ENCODE assay signal across 20 mouse cellular contexts in genomic region chr5:139368638-139369320, GRCm38 (mm10). TPM values are rescaled to one million over a fixed set of nuclear protein-coding genes. Genes with fewer than 3 reads are reported as not detected.
A peak's percentile ranks its signal among the peaks of the same experiment; 100 is the strongest.
DNase-seq lines count a peak whose midpoint lies in the region; ATAC-seq and TF ChIP-seq lines count a peak whose summit lies in the region.
"Had no signal": no experiment of that assay in that cellular context is flagged by ENCODE, and none has a peak within 500 bp of the region (broad histone marks: within the 10 kb centered on the region; RNA-seq: fewer than 3 reads in every experiment).

No protein-coding gene starts in this region.

- peak; percentile 88 for DNase-seq in kidney, adult 11 months
- peak; percentile 84 to 87 for DNase-seq in kidney, adult 8-10 months
- DNase-seq in kidney, postnatal 14 days, result peak; percentile 84
- DNase-seq in lung, adult 2 months, result no peak
- no peak for DNase-seq in cerebellum, adult 2 months
- DNase-seq: cerebellum, adult 18-20 months; gastrocnemius, postnatal 36 days; lung, postnatal 4 days; thymus, postnatal 4 days had no signal

- no peaks in the 10 kb centered on the region for H3K27me3 ChIP-seq in kidney, embryonic 14.5 days (ENCODE audit: control insufficient read depth, insufficient read depth, low read length)
- no peaks in the 10 kb centered on the region for H3K27me3 ChIP-seq in liver, embryonic 16.5 days (ENCODE audit: control insufficient read depth, insufficient read depth, low read depth, low read length)
- no peaks in the 10 kb centered on the region for H3K27me3 ChIP-seq in cerebellum, adult 2 months (ENCODE audit: control insufficient read depth, insufficient read depth, low read length)
- H3K27me3 ChIP-seq: CH12.LX; limb, embryonic 12.5 days; lung, embryonic 15.5 days; neural tube, embryonic 13.5 days; stomach, embryonic 15.5 days had no signal

- TF ChIP-seq CTCF in lung, adult 2 months (IDR thresholded peaks at IDR 0.05; ENCODE audit: insufficient read depth, low read length), result no peak
- no peak for TF ChIP-seq CTCF in cerebellum, adult 2 months (IDR thresholded peaks at IDR 0.05; ENCODE audit: borderline replicate concordance, insufficient read depth, low read depth, low read length)

- WGBS in kidney, embryonic 14.5 days, result 74% methylated on average over 11 of the region's 11 CpGs
- 70% methylated on average over 11 of the region's 11 CpGs for WGBS in liver, embryonic 16.5 days (ENCODE audit: insufficient replicate concordance)
- 85% methylated on average over 11 of the region's 11 CpGs for WGBS in lung, adult 2 months
- WGBS in cerebellum, adult 2 months, result 58% methylated on average over 11 of the region's 11 CpGs

- H3K4me3 ChIP-seq in kidney, embryonic 14.5 days (ENCODE audit: low read length), result no peak overlapping the region
- no peak overlapping the region for H3K4me3 ChIP-seq in liver, embryonic 16.5 days (ENCODE audit: low read depth, low read length)
- H3K4me3 ChIP-seq in lung, adult 2 months (replicated peaks; ENCODE audit: extremely low read depth, low read depth, low read length), result no peak overlapping the region
- H3K4me3 ChIP-seq in cerebellum, adult 2 months (replicated peaks; ENCODE audit: insufficient read depth, low read depth, low read length), result no peak overlapping the region
- H3K4me3 ChIP-seq: forebrain, embryonic 13.5 days; limb, embryonic 12.5 days; lung, embryonic 15.5 days; neural tube, embryonic 13.5 days; stomach, embryonic 15.5 days had no signal

- no peak for ATAC-seq in kidney, embryonic 14.5 days (ENCODE audit: low FRiP score, low TSS enrichment)
- ATAC-seq in liver, embryonic 16.5 days (ENCODE audit: low read depth), result no peak
- ATAC-seq: forebrain, embryonic 13.5 days had no signal

- H3K4me1 ChIP-seq in kidney, embryonic 14.5 days (ENCODE audit: control insufficient read depth, insufficient read depth, low read length), result peaks cover 30% of the 10 kb centered on the region
- H3K4me1 ChIP-seq in liver, embryonic 16.5 days (ENCODE audit: control insufficient read depth, low read depth, low read length), result peaks cover 79% of the 10 kb centered on the region
- peaks cover 36% of the 10 kb centered on the region for H3K4me1 ChIP-seq in lung, adult 2 months (ENCODE audit: control insufficient read depth, insufficient read depth, low read length)
- H3K4me1 ChIP-seq in cerebellum, adult 2 months (ENCODE audit: control insufficient read depth, insufficient read depth, low read length), result peaks cover 20% of the 10 kb centered on the region

- no peak overlapping the region for H3K9ac ChIP-seq in kidney, embryonic 14.5 days (ENCODE audit: low read depth, low read length)
- H3K9ac ChIP-seq in liver, embryonic 16.5 days (ENCODE audit: low read depth, low read length), result no peak overlapping the region
- H3K9ac ChIP-seq: forebrain, embryonic 13.5 days; limb, embryonic 12.5 days; lung, embryonic 15.5 days; neural tube, embryonic 13.5 days; stomach, embryonic 15.5 days had no signal

- H3K36me3 ChIP-seq in kidney, embryonic 14.5 days (ENCODE audit: control insufficient read depth, insufficient read depth, low read length), result no peaks in the 10 kb centered on the region
- no peaks in the 10 kb centered on the region for H3K36me3 ChIP-seq in liver, embryonic 16.5 days (ENCODE audit: control insufficient read depth, insufficient read depth)
- H3K36me3 ChIP-seq: lung, embryonic 15.5 days; neural tube, embryonic 13.5 days; stomach, embryonic 15.5 days had no signal

- no peaks in the 10 kb centered on the region for H3K9me3 ChIP-seq in kidney, embryonic 14.5 days (ENCODE audit: control insufficient read depth, low read length)
- no peaks in the 10 kb centered on the region for H3K9me3 ChIP-seq in liver, embryonic 16.5 days (replicated peaks; ENCODE audit: control insufficient read depth, low read length)
- H3K9me3 ChIP-seq: forebrain, embryonic 13.5 days; limb, embryonic 12.5 days; lung, embryonic 15.5 days; neural tube, embryonic 13.5 days; stomach, embryonic 15.5 days had no signal

- TF ChIP-seq POLR2A in lung, adult 2 months (IDR thresholded peaks at IDR 0.05; ENCODE audit: borderline replicate concordance, extremely low read depth, low read depth, low read length), result no peak
- no peak for TF ChIP-seq POLR2A in cerebellum, adult 2 months (IDR thresholded peaks at IDR 0.05; ENCODE audit: borderline replicate concordance, insufficient read depth, low read length)

- no peak overlapping the region for H3K27ac ChIP-seq in kidney, embryonic 14.5 days (ENCODE audit: low read depth, low read length)
- H3K27ac ChIP-seq in liver, embryonic 16.5 days (ENCODE audit: low read length), result peak overlapping the region; percentile 62
- no peak overlapping the region for H3K27ac ChIP-seq in cerebellum, adult 2 months (ENCODE audit: insufficient read depth, low read length)
- H3K27ac ChIP-seq: forebrain, embryonic 13.5 days; limb, embryonic 12.5 days; lung, embryonic 15.5 days; neural tube, embryonic 13.5 days; stomach, embryonic 15.5 days had no signal

- H3K4me2 ChIP-seq in kidney, embryonic 14.5 days (replicated peaks; ENCODE audit: low read depth, low read length), result no peak overlapping the region
- no peak overlapping the region for H3K4me2 ChIP-seq in liver, embryonic 16.5 days (ENCODE audit: low read depth, low read length)
- H3K4me2 ChIP-seq: forebrain, embryonic 13.5 days; limb, embryonic 12.5 days; lung, embryonic 15.5 days; midbrain, embryonic 11.5 days; neural tube, embryonic 13.5 days; stomach, embryonic 15.5 days had no signal

RNA-seq across cellular contexts. Expression of gene Gpr146, which starts 8.7 kb away (rescaled TPM):
- polyA plus RNA-seq in kidney, embryonic 14.5 days (2014; fragmentation: Nextera tagmentation; extraction: Ambion mirVana), result 2.7 and 3.1 TPM in 2 replicates
- 20.6 and 24.1 TPM in 2 replicates for polyA plus RNA-seq in liver, embryonic 16.5 days (2015; fragmentation: Nextera tagmentation; extraction: Ambion mirVana)
- 75.7 and 93.4 TPM in 2 replicates for polyA plus RNA-seq in lung, adult 2 months (2012; rRNA removed)
- 16.4 and 17.3 TPM in 2 replicates for polyA plus RNA-seq in cerebellum, adult 2 months (2012; rRNA removed)

RNA-seq across cellular contexts. Expression of gene Cyp2w1, which starts 16.4 kb away (rescaled TPM):
- not detected in 2 replicates for polyA plus RNA-seq in kidney, embryonic 14.5 days (2014; fragmentation: Nextera tagmentation; extraction: Ambion mirVana)
- 0.42 TPM in 1 of 2 replicates, not detected in the other for polyA plus RNA-seq in liver, embryonic 16.5 days (2015; fragmentation: Nextera tagmentation; extraction: Ambion mirVana)
- 0.33 TPM in 1 of 2 replicates, not detected in the other for polyA plus RNA-seq in lung, adult 2 months (2012; rRNA removed)
- not detected in 2 replicates for polyA plus RNA-seq in cerebellum, adult 2 months (2012; rRNA removed)
- polyA plus RNA-seq: forebrain, embryonic 13.5 days; heart, postnatal 0 days; hindbrain, embryonic 11.5 days; lung, embryonic 15.5 days; midbrain, embryonic 11.5 days; neural tube, embryonic 13.5 days had no signal

RNA-seq across cellular contexts. Expression of gene Cox19, which starts 17.6 kb away (rescaled TPM):
- 105 and 119 TPM in 2 replicates for polyA plus RNA-seq in kidney, embryonic 14.5 days (2014; fragmentation: Nextera tagmentation; extraction: Ambion mirVana)
- 42.2 and 48.1 TPM in 2 replicates for polyA plus RNA-seq in liver, embryonic 16.5 days (2015; fragmentation: Nextera tagmentation; extraction: Ambion mirVana)
- 51.7 and 61.9 TPM in 2 replicates for polyA plus RNA-seq in lung, adult 2 months (2012; rRNA removed)
- polyA plus RNA-seq in cerebellum, adult 2 months (2012; rRNA removed), result 87.4 and 91.1 TPM in 2 replicates

RNA-seq across cellular contexts. Expression of gene C130050O18Rik, which starts 36.3 kb away (rescaled TPM):
- 0.47 and 0.77 TPM in 2 replicates for polyA plus RNA-seq in kidney, embryonic 14.5 days (2014; fragmentation: Nextera tagmentation; extraction: Ambion mirVana)
- 1.2 and 1.6 TPM in 2 replicates for polyA plus RNA-seq in liver, embryonic 16.5 days (2015; fragmentation: Nextera tagmentation; extraction: Ambion mirVana)
- 7.2 and 9.0 TPM in 2 replicates for polyA plus RNA-seq in lung, adult 2 months (2012; rRNA removed)
- 0.21 and 0.25 TPM in 2 replicates for polyA plus RNA-seq in cerebellum, adult 2 months (2012; rRNA removed)

RNA-seq across cellular contexts. Expression of gene Adap1, which starts 43.4 kb away (rescaled TPM):
- polyA plus RNA-seq in kidney, embryonic 14.5 days (2014; fragmentation: Nextera tagmentation; extraction: Ambion mirVana), result 0.89 and 1.2 TPM in 2 replicates
- 1.1 and 1.3 TPM in 2 replicates for polyA plus RNA-seq in liver, embryonic 16.5 days (2015; fragmentation: Nextera tagmentation; extraction: Ambion mirVana)
- polyA plus RNA-seq in lung, adult 2 months (2012; rRNA removed), result 12.1 and 13.8 TPM in 2 replicates
- 156 and 163 TPM in 2 replicates for polyA plus RNA-seq in cerebellum, adult 2 months (2012; rRNA removed)

Comparison
In these comparisons a context has a peak if more than half of its experiments do, and no peak if none do; other contexts are left out.
1. DNase-seq: peak in kidney, adult 11 months (single experiment), kidney, adult 8-10 months (2 of 2) and kidney, postnatal 14 days (single experiment); none in lung, adult 2 months (single experiment) and cerebellum, adult 2 months (0 of 2).